Mouse (Mus musculus) heart, postnatal 0 days (tissue): ENCODE measurements at regions not wholly inside any gene's neighbourhood (a gene's known extent, or its start where the extent isn't known, plus 50 kb on each side); places are given as distances from the start of the nearest gene placed in this dataset.

ENCODE experiments used
- CTCF ChIP-seq: IDR thresholded peaks from 2 replicates; pipeline ENCODE4 v1.5.1; 2016; ENCODE audit warnings: antibody characterized with exemption, control low read depth, low read depth
- EP300 ChIP-seq: IDR thresholded peaks from 2 replicates; pipeline ENCODE4 v1.6.1; 2016; ENCODE audit warnings: antibody characterized with exemption, low read depth

DNA sequence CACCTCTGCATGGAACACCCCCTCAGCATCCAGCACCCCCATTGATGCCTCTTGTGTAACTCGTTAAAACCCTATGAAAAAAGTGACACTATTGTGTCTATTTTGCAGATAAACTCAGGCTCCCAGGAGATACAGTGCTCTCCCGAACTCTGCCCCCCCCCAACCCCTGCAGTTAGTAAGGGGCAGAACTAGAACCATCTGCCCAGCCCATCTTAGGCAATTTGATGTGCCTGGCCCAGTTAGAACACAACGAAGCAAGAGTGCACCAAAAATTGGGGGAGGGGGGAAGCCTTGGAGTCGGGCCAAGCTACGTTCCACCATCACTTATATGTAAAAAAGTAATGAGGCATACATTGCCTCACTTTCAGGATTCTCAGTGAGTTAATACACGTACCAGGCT lies 143.3 kb upstream of the Pkdcc start:
- TF ChIP-seq CTCF (no peak), EP300 (no peak)
